Mouse (Mus musculus): ENCODE measurements around the gene Timm8b.
A peak's percentile ranks its signal among the peaks of the same experiment; 100 is the strongest.
"Not testable (repeated sequence)": the region's sequence is repeated elsewhere in the genome, so short reads cannot be mapped to it uniquely, and the experiment has no call there.

Timm8b gene

GRCm38 (mm10) chr9:50602055-50602845 is 1.5 kb upstream of the Timm8b start:
- no peak for DNase-seq (ENCODE audit: low spot score)

- no peak for DNase-seq (ENCODE audit: low spot score)
Observed at GRCm38 (mm10) chr9:50603998-50604324, 251 bp downstream of the Timm8b start.

- no peak for DNase-seq (ENCODE audit: low spot score)
Observed at GRCm38 (mm10) chr9:50604338-50604737, 628 bp downstream of the Timm8b start.

- DNase-seq (ENCODE audit: low spot score) = no peak
Observed at GRCm38 (mm10) chr9:50612115-50612514, 8.4 kb downstream of the Timm8b start.

GRCm38 (mm10) chr9:50616161-50616560 is 12.5 kb downstream of the Timm8b start:
- DNase-seq (ENCODE audit: low spot score) = no peak

- DNase-seq (ENCODE audit: low spot score) = peak; percentile 94
Observed at GRCm38 (mm10) chr9:50616766-50617603, 13.3 kb downstream of the Timm8b start, which contains the start of the genes Pih1d2 and Nkapd1. Gene Pih1d2, plus strand, starts transcription at chr9:50617321. Gene Nkapd1, minus strand, starts transcription at chr9:50617464.

- DNase-seq (ENCODE audit: low spot score) = no peak
Observed at GRCm38 (mm10) chr9:50617794-50618330, 14.2 kb downstream of the Timm8b start.

GRCm38 (mm10) chr9:50630903-50631302 is 27.2 kb downstream of the Timm8b start:
- DNase-seq (ENCODE audit: low spot score) = not testable (repeated sequence)

GRCm38 (mm10) chr9:50632016-50632688 is 28.4 kb downstream of the Timm8b start:
- no peak for DNase-seq (ENCODE audit: low spot score)

GRCm38 (mm10) chr9:50633059-50633458 is 29.3 kb downstream of the Timm8b start:
- DNase-seq (ENCODE audit: low spot score) = peak; percentile 26

- DNase-seq (ENCODE audit: low spot score) = no peak
Observed at GRCm38 (mm10) chr9:50634270-50634669, 30.6 kb downstream of the Timm8b start.

- DNase-seq (ENCODE audit: low spot score) = no peak
Observed at GRCm38 (mm10) chr9:50646826-50647370, 43.2 kb downstream of the Timm8b start.

- DNase-seq (ENCODE audit: low spot score) = no peak
Observed at GRCm38 (mm10) chr9:50650503-50650902, 46.8 kb downstream of the Timm8b start.
